Mouse (Mus musculus) MEL (cell line): ENCODE results near the gene Pla2g1b. TPM values are rescaled to one million over a fixed set of nuclear protein-coding genes. Genes with fewer than 3 reads are reported as not detected.

Experiments used
- DNase-seq: peaks from one replicate; pipeline ENCODE4 v3.0.0; 2011; ENCODE audit warnings: low read depth, low spot score
- H3K27ac ChIP-seq: 2 replicates; pipeline ENCODE4 v1.5.1; 2012; ENCODE audit warnings: low read depth, mild to moderate bottlenecking, control low read depth, low read length, moderate library complexity; ENCODE audit not compliant: control insufficient read depth
- H3K27me3 ChIP-seq, 2 experiments: fragments of 150-350 bp in 1 of 2; sonication (generic) in 1 of 2; 2 replicates each; pipeline ENCODE4 v1.6.1; 2012; ENCODE audit warnings: low read length in 2 of 2, mild to moderate bottlenecking in 2 of 2, improper control_type of control experiment in 1 of 2, moderate library complexity in 1 of 2; ENCODE audit not compliant: insufficient read depth in 2 of 2, control insufficient read depth in 1 of 2
- H3K36me3 ChIP-seq, 2 experiments: 2 replicates each; pipeline ENCODE4 v1.6.1; 2012 to 2014; ENCODE audit warnings: low read length in 2 of 2, improper control_type of control experiment in 1 of 2, inconsistent platforms in 1 of 2, mild to moderate bottlenecking in 1 of 2; ENCODE audit not compliant: insufficient read depth in 2 of 2, control insufficient read depth in 1 of 2
- H3K4me1 ChIP-seq, 2 experiments: fragments of 150-350 bp in 1 of 2; sonication (generic) in 1 of 2; 2 replicates each; pipeline ENCODE4 v1.6.1; 2012; ENCODE audit warnings: low read length in 2 of 2, improper control_type of control experiment in 1 of 2, mild to moderate bottlenecking in 1 of 2; ENCODE audit not compliant: insufficient read depth in 2 of 2, control insufficient read depth in 1 of 2
- H3K4me3 ChIP-seq, 2 experiments: fragments of 150-350 bp in 1 of 2; sonication (generic) in 1 of 2; 2 replicates each; pipeline ENCODE4 v1.5.1; 2012; ENCODE audit warnings: low read depth in 2 of 2, low read length in 2 of 2, mild to moderate bottlenecking in 2 of 2, moderate library complexity in 2 of 2, control low read depth in 1 of 2, improper control_type of control experiment in 1 of 2; ENCODE audit not compliant: control insufficient read depth in 1 of 2, insufficient read depth in 1 of 2
- H3K79me2 ChIP-seq: 2 replicates; pipeline ENCODE4 v1.6.1; 2012; ENCODE audit warnings: mild to moderate bottlenecking, low read length, moderate library complexity; ENCODE audit not compliant: control insufficient read depth, poor library complexity, insufficient read depth
- H3K9ac ChIP-seq: 2 replicates; pipeline ENCODE4 v1.6.1; 2012; ENCODE audit warnings: low read depth, mild to moderate bottlenecking, control low read depth, low read length, moderate library complexity; ENCODE audit not compliant: control insufficient read depth, poor library complexity, severe bottlenecking
- H3K9me3 ChIP-seq: fragments of 150-350 bp; sonication (generic); replicated peaks from 2 replicates; pipeline ENCODE4 v1.6.1; 2012; ENCODE audit warnings: mild to moderate bottlenecking, low read length, improper control_type of control experiment, moderate library complexity; ENCODE audit not compliant: insufficient read depth
- BHLHE40 ChIP-seq: IDR thresholded peaks from 2 replicates; pipeline ENCODE4 v1.6.1; 2012; ENCODE audit warnings: low read depth, mild to moderate bottlenecking, inconsistent platforms, low read length, improper control_type of control experiment, borderline replicate concordance
- CHD1 ChIP-seq: IDR thresholded peaks from 2 replicates; pipeline ENCODE4 v1.6.1; 2012; ENCODE audit warnings: low read depth, mild to moderate bottlenecking, inconsistent platforms, low read length, improper control_type of control experiment
- CTCF ChIP-seq, 3 experiments: IDR thresholded peaks in 2 of 3; conservative IDR thresholded peaks in 1 of 3; 2 replicates each; pipeline ENCODE4 v1.5.1; 2011 to 2012; ENCODE audit warnings: low read length in 3 of 3, low read depth in 2 of 3, mild to moderate bottlenecking in 2 of 3, improper control_type of control experiment in 1 of 3, inconsistent platforms in 1 of 3, mixed read lengths in 1 of 3, moderate library complexity in 1 of 3; ENCODE audit not compliant: control insufficient read depth in 1 of 3, insufficient read depth in 1 of 3, poor library complexity in 1 of 3, severe bottlenecking in 1 of 3
- E2F4 ChIP-seq: IDR thresholded peaks from 2 replicates; pipeline ENCODE4 v1.6.1; 2011; ENCODE audit warnings: low read depth, low read length, improper control_type of control experiment, borderline replicate concordance
- ELF1 ChIP-seq: IDR thresholded peaks from 2 replicates; pipeline ENCODE4 v1.6.1; 2014; ENCODE audit warnings: low read depth, mild to moderate bottlenecking, inconsistent platforms, low read length, improper control_type of control experiment, moderate library complexity
- ETS1 ChIP-seq: IDR thresholded peaks from 2 replicates; pipeline ENCODE4 v1.6.1; 2012; ENCODE audit warnings: low read depth, mild to moderate bottlenecking, inconsistent platforms, low read length, improper control_type of control experiment, moderate library complexity
- GABPA ChIP-seq: IDR thresholded peaks from 2 replicates; pipeline ENCODE4 v1.6.1; 2012; ENCODE audit warnings: low read depth, mild to moderate bottlenecking, inconsistent platforms, low read length, improper control_type of control experiment, moderate library complexity
- GATA1 ChIP-seq: IDR thresholded peaks from 2 replicates; pipeline ENCODE4 v1.6.1; 2011; ENCODE audit warnings: low read depth, low read length, improper control_type of control experiment
- HCFC1 ChIP-seq: IDR thresholded peaks from 2 replicates; pipeline ENCODE4 v1.6.1; 2012; ENCODE audit warnings: low read depth, mild to moderate bottlenecking, inconsistent platforms, low read length, improper control_type of control experiment, moderate library complexity
- JUND ChIP-seq: IDR thresholded peaks from 2 replicates; pipeline ENCODE4 v1.6.1; 2011; ENCODE audit warnings: low read depth, mild to moderate bottlenecking, improper control_type of control experiment, low read length
- MAX ChIP-seq: IDR thresholded peaks from 2 replicates; pipeline ENCODE4 v1.6.1; 2011; ENCODE audit warnings: low read length, improper control_type of control experiment
- MAZ ChIP-seq: IDR thresholded peaks from 2 replicates; pipeline ENCODE4 v1.6.1; 2012; ENCODE audit warnings: low read depth, mild to moderate bottlenecking, inconsistent platforms, low read length, improper control_type of control experiment
- MEF2A ChIP-seq: IDR thresholded peaks from 2 replicates; pipeline ENCODE4 v1.6.1; 2014; ENCODE audit warnings: low read depth, mild to moderate bottlenecking, inconsistent platforms, low read length, improper control_type of control experiment; ENCODE audit not compliant: poor library complexity, insufficient replicate concordance, severe bottlenecking; ENCODE audit errors: extremely low read depth
- MXI1 ChIP-seq: IDR thresholded peaks from 2 replicates; pipeline ENCODE4 v1.6.1; 2011; ENCODE audit warnings: mild to moderate bottlenecking, low read depth, low read length, improper control_type of control experiment
- POLR2A ChIP-seq, 2 experiments: IDR thresholded peaks; 2 replicates each; pipeline ENCODE4 v1.6.1; 2011 to 2012; ENCODE audit warnings: low read length in 2 of 2, mild to moderate bottlenecking in 2 of 2, control low read depth in 1 of 2, improper control_type of control experiment in 1 of 2, low read depth in 1 of 2, moderate library complexity in 1 of 2; ENCODE audit not compliant: control insufficient read depth in 1 of 2, insufficient read depth in 1 of 2, poor library complexity in 1 of 2
- POLR2AphosphoS2 ChIP-seq: IDR thresholded peaks from 2 replicates; pipeline ENCODE4 v1.6.1; 2011; ENCODE audit warnings: low read length, improper control_type of control experiment
- SIN3A ChIP-seq: IDR thresholded peaks from 2 replicates; pipeline ENCODE4 v1.6.1; 2012; ENCODE audit warnings: low read length, improper control_type of control experiment, inconsistent platforms
- SMC3 ChIP-seq: IDR thresholded peaks from 2 replicates; pipeline ENCODE4 v1.6.1; 2011; ENCODE audit warnings: low read depth, low read length, improper control_type of control experiment
- TCF12 ChIP-seq: IDR thresholded peaks from 2 replicates; pipeline ENCODE4 v1.6.1; 2014; ENCODE audit warnings: low read depth, mild to moderate bottlenecking, inconsistent platforms, low read length, improper control_type of control experiment, moderate library complexity
- UBTF ChIP-seq: IDR thresholded peaks from 2 replicates; pipeline ENCODE4 v1.6.1; 2012; ENCODE audit warnings: low read depth, mild to moderate bottlenecking, inconsistent platforms, low read length, improper control_type of control experiment, moderate library complexity, borderline replicate concordance; ENCODE audit not compliant: insufficient read depth
- ZC3H11A ChIP-seq: IDR thresholded peaks from 2 replicates; pipeline ENCODE4 v1.6.1; 2012; ENCODE audit warnings: low read depth, mild to moderate bottlenecking, inconsistent platforms, low read length, improper control_type of control experiment
- ZKSCAN1 ChIP-seq: IDR thresholded peaks from 2 replicates; pipeline ENCODE4 v1.6.1; 2012; ENCODE audit warnings: low read depth, mild to moderate bottlenecking, inconsistent platforms, low read length, improper control_type of control experiment, moderate library complexity
- polyA plus RNA-seq, 2 experiments: library from polyadenylated mRNA; stranded (reverse) in 1 of 2; unstranded in 1 of 2; fragments of >175 nt in 1 of 2; fragments of >200 nt in 1 of 2; gene quantifications; 2 replicates each; pipeline versions ENCODE4 v1.2.1 to v1.2.4; 2012; ENCODE audit warnings: low replicate concordance in 2 of 2, low read depth in 1 of 2; ENCODE audit not compliant: insufficient read length in 2 of 2, insufficient read depth in 1 of 2, missing spikeins in 1 of 2
- total RNA-seq: library from RNA; depleted of rRNA; stranded (reverse); fragments of 300-350 nt; gene quantifications from 2 replicates; pipeline ENCODE4 v1.2.3, GENCODE M21; 2012

The Pla2g1b gene
- total and polyA plus RNA-seq, 3 experiments, result 0.58 to 6.6 TPM; not detected in 1

GRCm38 (mm10) chr5:115437945-115438315 lies 28.1 kb upstream of the Pla2g1b start:
- H3K9me3 ChIP-seq, result no peaks in the 10 kb centered on the region
- no peak for DNase-seq
- H3K9ac ChIP-seq, result no peak overlapping the region
- no peaks in the 10 kb centered on the region for H3K36me3 ChIP-seq
- no peaks in the 10 kb centered on the region for H3K27me3 ChIP-seq
- no peak for TF ChIP-seq ZC3H11A
- no peak for TF ChIP-seq TCF12
- no peak for TF ChIP-seq SMC3
- TF ChIP-seq POLR2A (IDR thresholded peaks at IDR 0.05; ENCODE audit: control insufficient read depth in 1 of 2, insufficient read depth in 1 of 2, low read depth in 1 of 2, low read length in 2 of 2, poor library complexity in 1 of 2), result no peak
- no peak for TF ChIP-seq ELF1
- TF ChIP-seq MAZ, result no peak
- TF ChIP-seq GATA1, result no peak
- no peak for TF ChIP-seq GABPA
- no peak for TF ChIP-seq POLR2AphosphoS2
- H3K4me1 ChIP-seq, result no peaks in the 10 kb centered on the region
- H3K79me2 ChIP-seq, result no peaks in the 10 kb centered on the region
- no peak overlapping the region for H3K4me3 ChIP-seq
- H3K27ac ChIP-seq, result no peak overlapping the region

GRCm38 (mm10) chr5:115438667-115439066 lies 27.4 kb upstream of the Pla2g1b start:
- Histone ChIP-seq H3K79me2 (no peaks in the 10 kb centered on the region), H3K9ac (no peak overlapping the region), H3K9me3 (no peaks in the 10 kb centered on the region), H3K27ac (no peak overlapping the region), H3K27me3 (no peaks in the 10 kb centered on the region), H3K4me1 (no peaks in the 10 kb centered on the region), H3K4me3 (no peak overlapping the region), H3K36me3 (no peaks in the 10 kb centered on the region)
- DNase-seq, result no peak
- no peak for TF ChIP-seq SMC3
- TF ChIP-seq E2F4, result no peak
- TF ChIP-seq ETS1, result no peak
- no peak for TF ChIP-seq SIN3A
- TF ChIP-seq HCFC1, result no peak
- TF ChIP-seq CHD1, result no peak
- no peak for TF ChIP-seq ZKSCAN1
- no peak for TF ChIP-seq BHLHE40
- no peak for TF ChIP-seq MAX
- TF ChIP-seq MXI1, result no peak
- TF ChIP-seq CTCF (IDR thresholded peaks at IDR 0.05 in 2 of 3, conservative IDR thresholded peaks at IDR 0.05 in 1 of 3; ENCODE audit: control insufficient read depth in 1 of 3, insufficient read depth in 1 of 3, low read depth in 2 of 3, low read length in 3 of 3, poor library complexity in 1 of 3, severe bottlenecking in 1 of 3), result no peak
- TF ChIP-seq UBTF, result no peak
- TF ChIP-seq POLR2A (IDR thresholded peaks at IDR 0.05; ENCODE audit: control insufficient read depth in 1 of 2, insufficient read depth in 1 of 2, low read depth in 1 of 2, low read length in 2 of 2, poor library complexity in 1 of 2), result no peak
- TF ChIP-seq MEF2A, result no peak
- TF ChIP-seq JUND, result no peak
